12 mouse cellular contexts compared by ENCODE assay signal in genomic region chr2:178421603-178422002, GRCm38 (mm10). TPM values are rescaled to one million over a fixed set of nuclear protein-coding genes. Genes with fewer than 3 reads are reported as not detected.
DNase-seq lines count a peak whose midpoint lies in the region; ATAC-seq lines count a peak whose summit lies in the region.
"Had no signal": no experiment of that assay in that cellular context is flagged by ENCODE, and none has a peak within 500 bp of the region (broad histone marks: within the 10 kb centered on the region; RNA-seq: fewer than 3 reads in every experiment).

No protein-coding gene starts in this region.

- H3K4me3 ChIP-seq in midbrain, embryonic 16.5 days (ENCODE audit: low read depth, low read length): no peak overlapping the region

- H3K27me3 ChIP-seq in midbrain, embryonic 16.5 days (ENCODE audit: control insufficient read depth, insufficient read depth, low read depth, low read length): no peaks in the 10 kb centered on the region

- no peaks in the 10 kb centered on the region for H3K36me3 ChIP-seq in midbrain, embryonic 16.5 days (ENCODE audit: control insufficient read depth, insufficient read depth, low read length)

- no peak overlapping the region for H3K4me2 ChIP-seq in midbrain, embryonic 16.5 days (ENCODE audit: low read length)

- no peaks in the 10 kb centered on the region for H3K9me3 ChIP-seq in midbrain, embryonic 16.5 days (replicated peaks; ENCODE audit: control insufficient read depth, low read length, poor library complexity, severe bottlenecking)

- peaks cover 10% of the 10 kb centered on the region; the same call in 1 of the 2 replicates for H3K4me1 ChIP-seq in midbrain, embryonic 16.5 days (ENCODE audit: control insufficient read depth, insufficient read depth, low read length)

- DNase-seq in frontal cortex, postnatal 10 days (ENCODE audit: low spot score in 2 of 2): peak; percentile 1 to 4
- peak; percentile 1 to 2 for DNase-seq in layer of hippocampus, adult 8-10 months (ENCODE audit: low spot score in 2 of 2)
- DNase-seq in layer of hippocampus, postnatal 36 days: no peak
- DNase-seq in right cerebral cortex, adult 2 months (ENCODE audit: low spot score in 2 of 2): peak; percentile 7 to 13
- DNase-seq in right cerebral cortex, postnatal 14 days: no peak
- no peak for DNase-seq in thymus, postnatal 0 days (ENCODE audit: low spot score)
- DNase-seq: adrenal gland, adult 2 months; cerebellum, adult 18-20 months; gastrocnemius, postnatal 14 days had no signal

- H3K27ac ChIP-seq in midbrain, embryonic 16.5 days (ENCODE audit: low read length): no peak overlapping the region

- no peak overlapping the region for H3K9ac ChIP-seq in midbrain, embryonic 16.5 days (ENCODE audit: low read depth, low read length)

- 39% methylated on average over 6 of the region's 6 CpGs for WGBS in midbrain, embryonic 16.5 days

- no peak for ATAC-seq in frontal cortex, adult (ENCODE audit: low TSS enrichment)
- ATAC-seq in midbrain, embryonic 16.5 days: peak; percentile 49; the same call in 1 of the 2 replicates

RNA-seq across cellular contexts. Expression of gene Fam217b, which starts 7.3 kb away (rescaled TPM):
- 10 to 100 TPM; 45.5 to 54.6 (median 47.5) TPM for total RNA-seq in layer of hippocampus, adult 8-10 months (2022)
- 10 to 100 TPM; 47.5 to 49.7 TPM for total RNA-seq in layer of hippocampus, postnatal 36 days (2021)
- 13.4 and 18.3 TPM in 2 replicates for polyA plus RNA-seq in midbrain, embryonic 16.5 days (2015; fragmentation: Nextera tagmentation; extraction: Ambion mirVana)
- polyA plus RNA-seq in thymus, postnatal 0 days (2015; fragmentation: Nextera tagmentation; extraction: Ambion mirVana): 1.1 and 1.5 TPM in 2 replicates

RNA-seq across cellular contexts. Expression of gene Ppp1r3d, which starts 7.3 kb away (rescaled TPM):
- 1 to 10 TPM; 4.5 to 6.0 (median 5.2) TPM for total RNA-seq in layer of hippocampus, adult 8-10 months (2022)
- 1 to 10 TPM; 4.6 to 5.9 TPM for total RNA-seq in layer of hippocampus, postnatal 36 days (2021)
- 3.6 and 3.7 TPM in 2 replicates for polyA plus RNA-seq in midbrain, embryonic 16.5 days (2015; fragmentation: Nextera tagmentation; extraction: Ambion mirVana)
- 1.0 and 1.3 TPM in 2 replicates for polyA plus RNA-seq in thymus, postnatal 0 days (2015; fragmentation: Nextera tagmentation; extraction: Ambion mirVana)

RNA-seq across cellular contexts. Expression of gene Cdh26, which starts 8.7 kb away (rescaled TPM):
- under 1 TPM; 0.14 to 0.47 (median 0.24) TPM for total RNA-seq in layer of hippocampus, adult 8-10 months (2022)
- total RNA-seq in layer of hippocampus, postnatal 36 days (2021): under 1 TPM in 1 of 2 experiments, not detected in 1; 0.37 TPM
- 0.19 and 0.20 TPM in 2 replicates for polyA plus RNA-seq in midbrain, embryonic 16.5 days (2015; fragmentation: Nextera tagmentation; extraction: Ambion mirVana)
- 0.16 and 0.18 TPM in 2 replicates for polyA plus RNA-seq in thymus, postnatal 0 days (2015; fragmentation: Nextera tagmentation; extraction: Ambion mirVana)
- total RNA-seq: adrenal gland, adult 2 months; gastrocnemius, postnatal 14 days; neutrophil, adult 5-6 weeks had no signal
- polyA plus RNA-seq: adrenal gland, adult 2 months had no signal

RNA-seq across cellular contexts. Expression of gene Sycp2, which starts 14.1 kb away (rescaled TPM):
- total RNA-seq in layer of hippocampus, adult 8-10 months (2022): 1 to 10 TPM in 3 of 4 experiments, under 1 TPM in 1; 0.55 to 1.8 (median 1.3) TPM
- 1 to 10 TPM in 1 of 2 experiments, under 1 TPM in 1; 0.67 to 1.1 TPM for total RNA-seq in layer of hippocampus, postnatal 36 days (2021)
- polyA plus RNA-seq in midbrain, embryonic 16.5 days (2015; fragmentation: Nextera tagmentation; extraction: Ambion mirVana): 0.25 and 0.36 TPM in 2 replicates
- 0.04 and 0.07 TPM in 2 replicates for polyA plus RNA-seq in thymus, postnatal 0 days (2015; fragmentation: Nextera tagmentation; extraction: Ambion mirVana)
- polyA plus RNA-seq: adrenal gland, adult 2 months had no signal

Comparison
In these comparisons a context has a peak if more than half of its experiments do, and no peak if none do; other contexts are left out.
1. DNase-seq: peak in frontal cortex, postnatal 10 days (2 of 2), layer of hippocampus, adult 8-10 months (2 of 2) and right cerebral cortex, adult 2 months (2 of 2); none in layer of hippocampus, postnatal 36 days (0 of 2), right cerebral cortex, postnatal 14 days (single experiment) and thymus, postnatal 0 days (single experiment).